Mouse (Mus musculus) MEL (cell line): ENCODE data around the gene Otp.

Source experiments
- CTCF ChIP-seq, 3 experiments: IDR thresholded peaks in 2 of 3; conservative IDR thresholded peaks in 1 of 3; 2 replicates each; pipeline ENCODE4 v1.5.1; 2011 to 2012; ENCODE audit warnings: low read length in 3 of 3, low read depth in 2 of 3, mild to moderate bottlenecking in 2 of 3, improper control_type of control experiment in 1 of 3, inconsistent platforms in 1 of 3, mixed read lengths in 1 of 3, moderate library complexity in 1 of 3; ENCODE audit not compliant: control insufficient read depth in 1 of 3, insufficient read depth in 1 of 3, poor library complexity in 1 of 3, severe bottlenecking in 1 of 3
- ELF1 ChIP-seq: IDR thresholded peaks from 2 replicates; pipeline ENCODE4 v1.6.1; 2014; ENCODE audit warnings: low read depth, mild to moderate bottlenecking, inconsistent platforms, low read length, improper control_type of control experiment, moderate library complexity
- EP300 ChIP-seq, 2 experiments: IDR thresholded peaks; 2 replicates each; pipeline ENCODE4 v1.6.1; 2011; ENCODE audit warnings: improper control_type of control experiment in 2 of 2, low read length in 2 of 2, low read depth in 1 of 2, mild to moderate bottlenecking in 1 of 2
- POLR2A ChIP-seq, 2 experiments: IDR thresholded peaks; 2 replicates each; pipeline ENCODE4 v1.6.1; 2011 to 2012; ENCODE audit warnings: low read length in 2 of 2, mild to moderate bottlenecking in 2 of 2, control low read depth in 1 of 2, improper control_type of control experiment in 1 of 2, low read depth in 1 of 2, moderate library complexity in 1 of 2; ENCODE audit not compliant: control insufficient read depth in 1 of 2, insufficient read depth in 1 of 2, poor library complexity in 1 of 2

- TF ChIP-seq POLR2A (IDR thresholded peaks at IDR 0.05; ENCODE audit: control insufficient read depth in 1 of 2, insufficient read depth in 1 of 2, low read depth in 1 of 2, low read length in 2 of 2, poor library complexity in 1 of 2) (no peak), ELF1 (no peak), EP300 (IDR thresholded peaks at IDR 0.05; ENCODE audit: low read depth in 1 of 2, low read length in 2 of 2) (no peak), CTCF (IDR thresholded peaks at IDR 0.05 in 2 of 3, conservative IDR thresholded peaks at IDR 0.05 in 1 of 3; ENCODE audit: control insufficient read depth in 1 of 3, insufficient read depth in 1 of 3, low read depth in 2 of 3, low read length in 3 of 3, poor library complexity in 1 of 3, severe bottlenecking in 1 of 3) (no peak)
Measured at GRCm38 (mm10) chr13:94838756-94839337, 36.6 kb upstream of the Otp start.
